Mouse (Mus musculus): ENCODE measurements around the gene Agrn. TPM values are rescaled to one million over a fixed set of nuclear protein-coding genes. Genes with fewer than 3 reads are reported as not detected.
"Not testable (repeated sequence)": the region's sequence is repeated elsewhere in the genome, so short reads cannot be mapped to it uniquely, and the experiment has no call there.

Gene Agrn
- polyA plus RNA-seq, 1 experiment, result 139 TPM

- no peak for DNase-seq (ENCODE audit: low spot score)
Measured at GRCm38 (mm10) chr4:156154771-156155170, 42.5 kb downstream of the Agrn start.

GRCm38 (mm10) chr4:156150887-156151286 lies 46.4 kb downstream of the Agrn start:
- DNase-seq (ENCODE audit: low spot score), result not testable (repeated sequence)

- no peak for DNase-seq (ENCODE audit: low spot score)
Measured at GRCm38 (mm10) chr4:156136285-156137100, 60.8 kb downstream of the Agrn start.

- DNase-seq (ENCODE audit: low spot score), result no peak
Measured at GRCm38 (mm10) chr4:156135801-156136200, 61.5 kb downstream of the Agrn start.

GRCm38 (mm10) chr4:156135112-156135511 lies 62.2 kb downstream of the Agrn start:
- no peak for DNase-seq (ENCODE audit: low spot score)

- no peak for DNase-seq (ENCODE audit: low spot score)
Measured at GRCm38 (mm10) chr4:156133943-156134605, 63.2 kb downstream of the Agrn start.

GRCm38 (mm10) chr4:156133334-156133733 lies 64.0 kb downstream of the Agrn start:
- no peak for DNase-seq (ENCODE audit: low spot score)

- no peak for DNase-seq (ENCODE audit: low spot score)
Measured at GRCm38 (mm10) chr4:156130940-156131339, 66.3 kb downstream of the Agrn start.

GRCm38 (mm10) chr4:156130436-156130835 lies 66.9 kb downstream of the Agrn start, which contains the start of gene Rnf223:
Gene Rnf223, plus strand, starts transcription at chr4:156130513.
- DNase-seq (ENCODE audit: low spot score), result no peak

GRCm38 (mm10) chr4:156128746-156129145 lies 68.5 kb downstream of the Agrn start:
- DNase-seq (ENCODE audit: low spot score), result no peak

GRCm38 (mm10) chr4:156126841-156127240 lies 70.4 kb downstream of the Agrn start:
- DNase-seq (ENCODE audit: low spot score), result no peak

GRCm38 (mm10) chr4:156125393-156125792 lies 71.9 kb downstream of the Agrn start:
- DNase-seq (ENCODE audit: low spot score), result no peak

- no peak for DNase-seq (ENCODE audit: low spot score)
Measured at GRCm38 (mm10) chr4:156124077-156124476, 73.2 kb downstream of the Agrn start.

Other genes with a start within 250 kb of the Agrn start
- gene C1qtnf12, start 235.2 kb downstream of the Agrn start, polyA plus RNA-seq (2012; rRNA removed), result 27.5 and 29.9 TPM in 2 replicates
- gene B3galt6, start 204.8 kb downstream of the Agrn start, polyA plus RNA-seq (2012; rRNA removed), result 5.3 and 6.1 TPM in 2 replicates
- gene Sdf4, start 204.6 kb downstream of the Agrn start, polyA plus RNA-seq (2012; rRNA removed), result 75.8 and 106 TPM in 2 replicates
- 3.0 and 3.9 TPM in 2 replicates for gene Tnfrsf4, start 183.6 kb downstream of the Agrn start, polyA plus RNA-seq (2012; rRNA removed)
- gene Tnfrsf18, start 171.3 kb downstream of the Agrn start, polyA plus RNA-seq (2012; rRNA removed), result 2.1 and 3.4 TPM in 2 replicates
- gene Ttll10, start 138.1 kb downstream of the Agrn start, polyA plus RNA-seq (2012; rRNA removed), result 16.3 and 18.2 TPM in 2 replicates
- 19.0 and 22.4 TPM in 2 replicates for gene 9430015G10Rik, start 87.5 kb downstream of the Agrn start, polyA plus RNA-seq (2012; rRNA removed)
- gene Rnf223, start 67.0 kb downstream of the Agrn start, polyA plus RNA-seq (2012; rRNA removed), result 2.7 and 3.5 TPM in 2 replicates
- gene Isg15, start 3.3 kb upstream of the Agrn start, polyA plus RNA-seq (2012; rRNA removed), result 15.0 and 15.6 TPM in 2 replicates
- 3.0 and 3.1 TPM in 2 replicates for gene AW011738, start 5.8 kb upstream of the Agrn start, polyA plus RNA-seq (2012; rRNA removed)
- 0.10 and 0.18 TPM in 2 replicates for gene Perm1, start 18.4 kb upstream of the Agrn start, polyA plus RNA-seq (2012; rRNA removed)
- gene Plekhn1, start 37.4 kb upstream of the Agrn start, polyA plus RNA-seq (2012; rRNA removed), result 86.6 and 88.2 TPM in 2 replicates
- 57.9 and 67.2 TPM in 2 replicates for gene Noc2l, start 38.5 kb upstream of the Agrn start, polyA plus RNA-seq (2012; rRNA removed)
- gene Samd11, start 58.2 kb upstream of the Agrn start, polyA plus RNA-seq (2012; rRNA removed), result 0.21 and 0.22 TPM in 2 replicates
- gene Vmn2r-ps159, start 133.6 kb upstream of the Agrn start, polyA plus RNA-seq (2012; rRNA removed), result not detected in 2 replicates

All from urinary bladder, adult 2 months (tissue).